Mouse (Mus musculus): ENCODE results near the gene Aqp9. TPM values are rescaled to one million over a fixed set of nuclear protein-coding genes. Genes with fewer than 3 reads are reported as not detected.
"Not testable (repeated sequence)": the region's sequence is repeated elsewhere in the genome, so short reads cannot be mapped to it uniquely, and the experiment has no call there.

Gene Aqp9
- total and polyA plus RNA-seq, 2 experiments from 2014 or later = 0.37 to 2.5 TPM

DNA sequence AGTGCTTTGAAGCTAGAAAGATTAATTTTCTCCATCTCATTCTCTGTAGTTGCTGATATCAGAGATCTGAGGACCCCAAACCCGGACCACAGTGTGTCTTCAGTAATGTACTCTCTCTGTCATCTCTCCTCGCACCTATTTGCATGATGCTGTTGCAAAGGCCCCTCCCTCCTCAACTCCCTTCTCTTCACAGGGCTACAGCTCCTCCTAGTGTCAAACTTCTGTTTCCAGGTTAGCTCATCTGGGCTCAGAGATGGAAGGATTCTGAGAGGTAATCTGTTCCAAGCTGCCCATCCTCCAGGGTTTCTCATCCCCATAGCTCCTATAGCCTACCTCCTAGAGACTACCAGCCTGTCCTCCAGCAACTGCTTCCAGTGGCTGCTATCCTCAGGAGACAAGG lies 42.3 kb downstream of the Aqp9 start:
- H3K9me3 ChIP-seq (ENCODE audit: low read length) = no peaks in the 10 kb centered on the region
- no peaks in the 10 kb centered on the region for H3K27me3 ChIP-seq (ENCODE audit: insufficient read depth, low read length)
- no peak overlapping the region for H3K27ac ChIP-seq
- H3K36me3 ChIP-seq (ENCODE audit: insufficient read depth, low read length) = no peaks in the 10 kb centered on the region
- 32% methylated on average over 2 of the region's 2 CpGs for WGBS
- H3K9ac ChIP-seq (replicated peaks; ENCODE audit: low read length) = no peak overlapping the region
- no peak overlapping the region for H3K4me3 ChIP-seq (ENCODE audit: low read length)
- H3K4me1 ChIP-seq (ENCODE audit: insufficient read depth, low read length) = no peaks in the 10 kb centered on the region
- peak; percentile 62 for TF ChIP-seq CTCF (IDR thresholded peaks at IDR 0.05; ENCODE audit: low read depth)
- ATAC-seq (no peak), DNase-seq (ENCODE audit: low spot score) (peak; percentile 27)
- H3K4me2 ChIP-seq (ENCODE audit: low read depth, low read length) = no peak overlapping the region

DNA sequence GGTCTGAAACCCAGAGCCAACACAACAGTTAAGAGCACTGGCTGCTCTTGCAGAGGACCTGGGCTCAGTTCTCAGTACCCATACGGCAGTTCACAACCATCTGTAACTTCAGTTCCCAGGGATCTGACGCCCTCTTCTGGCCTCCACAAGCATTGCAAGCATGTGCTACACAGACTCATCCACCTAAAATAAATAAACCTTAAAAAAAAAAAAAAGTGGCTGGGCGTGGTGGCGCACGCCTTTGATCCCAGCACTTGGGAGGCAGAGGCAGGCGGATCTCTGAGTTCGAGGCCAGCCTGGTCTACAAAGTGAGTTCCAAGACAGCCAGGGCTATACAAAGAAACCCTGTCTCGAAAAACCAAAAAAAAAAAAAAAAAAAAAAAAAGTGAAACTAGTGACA lies 45.4 kb downstream of the Aqp9 start:
- WGBS = 90% methylated on average over 8 of the region's 8 CpGs
- not testable (repeated sequence) for DNase-seq (ENCODE audit: low spot score); H3K4me3 ChIP-seq (ENCODE audit: low read length); H3K4me2 ChIP-seq (ENCODE audit: low read depth, low read length); H3K36me3 ChIP-seq (ENCODE audit: insufficient read depth, low read length); H3K9me3 ChIP-seq (ENCODE audit: low read length); H3K9ac ChIP-seq (replicated peaks; ENCODE audit: low read length); ATAC-seq; H3K27me3 ChIP-seq (ENCODE audit: insufficient read depth, low read length); H3K27ac ChIP-seq; H3K4me1 ChIP-seq (ENCODE audit: insufficient read depth, low read length)

DNA sequence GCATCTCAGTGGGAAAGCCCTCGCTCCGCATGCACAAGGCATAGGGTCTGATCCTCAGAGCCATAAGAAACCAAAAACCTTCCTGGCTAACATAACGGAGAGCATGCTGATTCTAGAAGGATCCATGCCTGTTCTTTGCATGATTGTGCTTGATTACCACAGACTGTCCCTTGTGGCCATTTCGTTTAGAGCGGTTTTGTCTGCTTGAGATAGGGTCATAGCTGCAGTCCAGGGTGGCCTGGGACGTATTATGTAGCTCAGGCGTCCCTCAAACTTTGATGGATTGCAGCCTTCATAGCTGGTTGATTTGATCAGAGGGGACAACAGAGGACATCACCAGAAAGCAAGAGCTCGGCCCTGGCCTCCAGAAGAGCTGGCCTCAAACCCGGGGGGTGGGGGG lies 47.6 kb downstream of the Aqp9 start:
- DNase-seq (ENCODE audit: low spot score) (no peak), ATAC-seq (no peak)
- H3K9ac ChIP-seq (replicated peaks; ENCODE audit: low read length) = no peak overlapping the region
- 78% methylated on average over 9 of the region's 9 CpGs for WGBS
- TF ChIP-seq CTCF (IDR thresholded peaks at IDR 0.05; ENCODE audit: low read depth) = peak; percentile 18
- no peaks in the 10 kb centered on the region for H3K27me3 ChIP-seq (ENCODE audit: insufficient read depth, low read length)
- H3K36me3 ChIP-seq (ENCODE audit: insufficient read depth, low read length) = no peaks in the 10 kb centered on the region
- no peak overlapping the region for H3K4me2 ChIP-seq (ENCODE audit: low read depth, low read length)
- H3K4me1 ChIP-seq (ENCODE audit: insufficient read depth, low read length) = no peaks in the 10 kb centered on the region
- H3K27ac ChIP-seq = no peak overlapping the region
- no peaks in the 10 kb centered on the region for H3K9me3 ChIP-seq (ENCODE audit: low read length)
- H3K4me3 ChIP-seq (ENCODE audit: low read length) = no peak overlapping the region

DNA sequence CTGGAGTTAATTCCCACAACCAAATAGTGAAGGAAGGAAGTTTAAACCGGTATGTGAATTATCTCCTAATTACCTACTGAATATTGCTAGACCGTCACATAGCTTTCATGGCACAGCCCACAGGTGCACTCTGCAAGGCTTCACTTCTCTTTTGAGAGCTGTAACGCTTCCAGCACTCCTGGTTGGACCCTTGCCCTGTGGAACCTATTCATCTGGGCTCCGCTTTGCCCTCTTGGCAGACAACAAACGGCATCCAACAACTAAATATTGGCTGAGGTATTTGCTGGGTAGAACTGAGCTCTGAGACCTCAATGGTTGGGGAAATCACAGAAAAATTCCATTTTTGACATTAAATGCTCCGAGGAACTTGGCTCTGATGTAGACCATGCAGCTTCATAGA lies 55.3 kb downstream of the Aqp9 start:
- ATAC-seq = no peak
- 68% methylated on average over 6 of the region's 6 CpGs for WGBS
- H3K27me3 ChIP-seq (ENCODE audit: insufficient read depth, low read length) = no peaks in the 10 kb centered on the region

DNA sequence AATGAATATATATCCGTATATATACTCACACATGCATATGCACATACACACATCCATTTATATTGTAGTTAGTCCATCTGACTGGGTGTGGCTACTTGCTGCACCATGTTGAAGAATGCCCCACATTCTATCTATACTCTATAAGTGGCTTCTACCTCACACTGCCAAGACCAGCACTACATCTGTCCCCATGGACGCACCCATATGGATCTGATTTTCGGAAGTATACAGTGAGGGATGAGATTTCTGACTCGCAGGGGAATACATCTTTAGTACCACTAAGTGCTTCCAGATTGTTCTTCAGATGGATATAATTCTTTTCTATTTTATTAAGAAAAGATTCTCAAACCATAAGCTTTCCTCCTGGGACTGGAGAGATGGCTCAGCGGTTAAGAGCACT lies 65.0 kb downstream of the Aqp9 start:
- Histone ChIP-seq H3K4me3 (ENCODE audit: low read length) (no peak overlapping the region), H3K4me1 (ENCODE audit: insufficient read depth, low read length) (no peaks in the 10 kb centered on the region), H3K36me3 (ENCODE audit: insufficient read depth, low read length) (no peaks in the 10 kb centered on the region), H3K27me3 (ENCODE audit: insufficient read depth, low read length) (no peaks in the 10 kb centered on the region), H3K27ac (no peak overlapping the region), H3K4me2 (ENCODE audit: low read depth, low read length) (no peak overlapping the region), H3K9me3 (ENCODE audit: low read length) (no peaks in the 10 kb centered on the region), H3K9ac (replicated peaks; ENCODE audit: low read length) (no peak overlapping the region)
- 89% methylated on average over 5 of the region's 5 CpGs for WGBS
- DNase-seq (ENCODE audit: low spot score) = no peak
- no peak for ATAC-seq
- TF ChIP-seq CTCF (IDR thresholded peaks at IDR 0.05; ENCODE audit: low read depth) = no peak

More for the DNA sequence above, 55.3 kb downstream of the Aqp9 start:
- no peak overlapping the region for H3K4me3 ChIP-seq (ENCODE audit: low read length)
- no peak overlapping the region for H3K27ac ChIP-seq
- no peaks in the 10 kb centered on the region for H3K4me1 ChIP-seq (ENCODE audit: insufficient read depth, low read length)
- TF ChIP-seq CTCF (IDR thresholded peaks at IDR 0.05; ENCODE audit: low read depth) = no peak
- no peak overlapping the region for H3K9ac ChIP-seq (replicated peaks; ENCODE audit: low read length)
- DNase-seq (ENCODE audit: low spot score) = no peak
- no peaks in the 10 kb centered on the region for H3K9me3 ChIP-seq (ENCODE audit: low read length)
- no peak overlapping the region for H3K4me2 ChIP-seq (ENCODE audit: low read depth, low read length)
- no peaks in the 10 kb centered on the region for H3K36me3 ChIP-seq (ENCODE audit: insufficient read depth, low read length)

DNA sequence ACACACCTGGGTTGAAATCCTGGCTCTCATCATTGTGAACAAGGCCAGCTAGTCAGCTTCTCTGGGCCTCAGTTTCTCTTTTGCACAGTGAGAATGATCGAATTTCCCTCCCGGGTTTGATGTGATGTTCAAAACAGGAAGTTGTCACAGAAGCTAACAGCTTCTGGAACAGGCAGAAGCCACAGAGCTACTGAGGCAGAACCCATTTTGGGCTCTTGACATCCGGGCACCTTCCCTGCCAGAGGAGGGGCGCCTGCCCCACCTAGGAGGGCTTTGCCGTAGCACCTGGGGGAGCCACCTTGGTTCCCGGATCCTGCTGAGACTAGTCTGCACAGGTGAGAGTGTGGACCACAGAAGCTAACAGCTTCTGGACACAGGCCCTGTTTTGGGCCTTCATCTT lies 74.4 kb downstream of the Aqp9 start:
- no peak overlapping the region for H3K4me2 ChIP-seq (ENCODE audit: low read depth, low read length)
- no peak overlapping the region for H3K9ac ChIP-seq (replicated peaks; ENCODE audit: low read length)
- H3K27me3 ChIP-seq (ENCODE audit: insufficient read depth, low read length) = no peaks in the 10 kb centered on the region
- no peak for ATAC-seq
- no peak overlapping the region for H3K4me3 ChIP-seq (ENCODE audit: low read length)
- H3K27ac ChIP-seq = no peak overlapping the region
- no peak for DNase-seq (ENCODE audit: low spot score)
- H3K9me3 ChIP-seq (ENCODE audit: low read length) = no peaks in the 10 kb centered on the region
- TF ChIP-seq CTCF (IDR thresholded peaks at IDR 0.05; ENCODE audit: low read depth) = no peak
- 93% methylated on average over 6 of the region's 6 CpGs for WGBS
- no peaks in the 10 kb centered on the region for H3K4me1 ChIP-seq (ENCODE audit: insufficient read depth, low read length)
- no peaks in the 10 kb centered on the region for H3K36me3 ChIP-seq (ENCODE audit: insufficient read depth, low read length)

DNA sequence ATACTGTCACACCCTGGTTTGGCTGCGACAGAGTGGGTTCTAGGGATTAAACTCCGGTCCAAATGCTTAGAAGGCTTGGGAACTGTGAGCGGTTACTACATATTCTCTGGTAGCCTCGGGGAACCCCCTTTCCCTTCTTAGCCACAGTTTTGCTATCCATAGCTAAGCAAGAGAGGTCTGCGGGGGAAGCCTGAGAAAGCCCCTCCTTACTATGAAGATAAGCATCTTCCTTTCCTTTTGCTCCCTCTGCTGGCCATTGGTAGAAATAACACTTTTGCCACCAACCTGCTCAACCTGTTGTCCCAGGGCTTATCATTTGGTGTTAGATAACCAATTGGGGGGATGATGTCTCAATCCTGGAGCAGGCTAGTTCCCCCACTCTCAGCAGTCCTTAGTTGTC lies 76.4 kb downstream of the Aqp9 start:
- DNase-seq (ENCODE audit: low spot score) (peak; percentile 87), ATAC-seq (peak; percentile 49; the same call in 1 of the 2 replicates)
- no peaks in the 10 kb centered on the region for H3K36me3 ChIP-seq (ENCODE audit: insufficient read depth, low read length)
- H3K4me3 ChIP-seq (ENCODE audit: low read length) = no peak overlapping the region
- no peak overlapping the region for H3K4me2 ChIP-seq (ENCODE audit: low read depth, low read length)
- H3K4me1 ChIP-seq (ENCODE audit: insufficient read depth, low read length) = no peaks in the 10 kb centered on the region
- WGBS = 66% methylated on average over 5 of the region's 5 CpGs
- H3K27ac ChIP-seq = no peak overlapping the region
- H3K9me3 ChIP-seq (ENCODE audit: low read length) = no peaks in the 10 kb centered on the region
- TF ChIP-seq CTCF (IDR thresholded peaks at IDR 0.05; ENCODE audit: low read depth) = peak; percentile 84
- no peaks in the 10 kb centered on the region for H3K27me3 ChIP-seq (ENCODE audit: insufficient read depth, low read length)
- H3K9ac ChIP-seq (replicated peaks; ENCODE audit: low read length) = no peak overlapping the region
